18 mouse cellular contexts compared by ENCODE assay signal in the genomic region with DNA sequence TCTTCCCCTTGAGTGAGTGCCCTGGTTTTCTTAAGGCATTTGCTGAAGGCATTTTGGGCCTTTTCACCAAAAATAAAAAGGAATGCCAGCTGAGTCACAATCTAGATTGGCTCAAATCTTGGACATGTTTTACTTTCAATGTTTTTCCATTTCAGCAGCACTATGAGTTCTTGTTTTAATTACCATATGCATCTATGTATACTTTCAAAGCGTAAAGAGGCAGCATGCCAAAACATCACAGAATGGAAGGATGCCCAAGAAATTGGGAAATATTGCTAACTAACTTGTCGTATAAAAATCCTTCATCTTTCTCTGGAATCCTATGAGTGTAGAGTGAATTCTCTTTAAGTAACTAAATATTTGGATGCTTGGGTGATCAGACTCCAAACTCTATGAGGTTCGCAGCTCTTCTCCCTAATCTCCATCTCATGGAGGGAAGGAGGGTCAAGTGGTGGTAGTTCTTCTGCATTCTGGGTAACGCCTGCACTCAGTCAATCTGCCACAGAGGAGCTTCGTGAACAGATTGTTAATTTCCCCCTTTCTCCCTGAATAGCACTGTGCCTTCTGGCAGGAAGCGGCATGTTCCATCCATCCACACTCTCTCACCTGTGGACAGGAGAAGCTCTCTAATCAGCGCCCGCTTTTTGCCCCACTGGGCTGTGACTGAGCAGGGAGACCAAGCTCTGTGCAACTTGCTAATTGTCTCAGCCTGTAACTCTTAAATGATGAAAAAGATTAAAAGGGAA.
DNase-seq lines count a peak whose midpoint lies in the region; ATAC-seq and TF ChIP-seq lines count a peak whose summit lies in the region.
"Had no signal": no experiment of that assay in that cellular context is flagged by ENCODE, and none has a peak within 500 bp of the region (broad histone marks: within the 10 kb centered on the region; RNA-seq: fewer than 3 reads in every experiment).

No protein-coding gene starts in this region.

- no peaks in the 10 kb centered on the region for H3K9me3 ChIP-seq in forebrain, embryonic 15.5 days
- H3K9me3 ChIP-seq in forebrain, embryonic 10.5 days = no peaks in the 10 kb centered on the region
- H3K9me3 ChIP-seq: heart, embryonic 13.5 days; hindbrain, embryonic 10.5 days; liver, embryonic 12.5 days had no signal

- peak; percentile 68 for ATAC-seq in forebrain, embryonic 15.5 days (replicated peaks)
- ATAC-seq in inflammation-experienced regulatory T-cells, adult 6 months = no peak
- ATAC-seq: liver, embryonic 12.5 days; lung, postnatal 0 days had no signal

- no peak overlapping the region for H3K4me2 ChIP-seq in forebrain, embryonic 15.5 days (replicated peaks)
- H3K4me2 ChIP-seq: heart, embryonic 13.5 days; liver, embryonic 12.5 days had no signal

- no peaks in the 10 kb centered on the region for H3K36me3 ChIP-seq in forebrain, embryonic 15.5 days
- no peaks in the 10 kb centered on the region for H3K36me3 ChIP-seq in forebrain, embryonic 10.5 days (replicated peaks)
- H3K36me3 ChIP-seq: heart, embryonic 13.5 days; hindbrain, embryonic 10.5 days; liver, embryonic 12.5 days had no signal

- 55% methylated on average over 8 of the region's 8 CpGs for WGBS in forebrain, embryonic 15.5 days
- WGBS in forebrain, embryonic 10.5 days = 89% methylated on average over 8 of the region's 8 CpGs

- no peak for TF ChIP-seq CTCF in cortical plate, adult 2 months (IDR thresholded peaks at IDR 0.05; ENCODE audit: extremely low read depth, insufficient read depth, low read length)

- H3K9ac ChIP-seq in forebrain, embryonic 15.5 days (replicated peaks) = no peak overlapping the region
- H3K9ac ChIP-seq: heart, embryonic 13.5 days; liver, embryonic 12.5 days had no signal

- H3K4me3 ChIP-seq in forebrain, embryonic 15.5 days = no peak overlapping the region
- H3K4me3 ChIP-seq in forebrain, embryonic 10.5 days = no peak overlapping the region
- no peak overlapping the region for H3K4me3 ChIP-seq in cortical plate, adult 2 months (ENCODE audit: insufficient read depth, low read length)
- H3K4me3 ChIP-seq: heart, embryonic 13.5 days; hindbrain, embryonic 10.5 days; liver, embryonic 12.5 days; myocyte had no signal

- H3K4me1 ChIP-seq in forebrain, embryonic 15.5 days = peaks cover 16% of the 10 kb centered on the region
- H3K4me1 ChIP-seq in forebrain, embryonic 10.5 days = no peaks in the 10 kb centered on the region
- peaks cover 5% of the 10 kb centered on the region for H3K4me1 ChIP-seq in cortical plate, adult 2 months (ENCODE audit: control insufficient read depth, insufficient read depth, low read length)
- H3K4me1 ChIP-seq: heart, embryonic 13.5 days; hindbrain, embryonic 10.5 days; liver, embryonic 12.5 days had no signal

- H3K27ac ChIP-seq in forebrain, embryonic 15.5 days (replicated peaks) = 0 out of 2 replicates have a peak overlapping the region, but pooled peaks have one; percentile 2
- no peak overlapping the region for H3K27ac ChIP-seq in forebrain, embryonic 10.5 days
- peak overlapping the region; percentile 74; the same call in 1 of the 2 replicates for H3K27ac ChIP-seq in cortical plate, adult 2 months (ENCODE audit: insufficient read depth, low read length)
- H3K27ac ChIP-seq: heart, embryonic 13.5 days; hindbrain, embryonic 10.5 days; liver, embryonic 12.5 days had no signal

- H3K27me3 ChIP-seq in forebrain, embryonic 15.5 days = no peaks in the 10 kb centered on the region
- no peaks in the 10 kb centered on the region for H3K27me3 ChIP-seq in forebrain, embryonic 10.5 days (ENCODE audit: poor library complexity, severe bottlenecking)
- H3K27me3 ChIP-seq: heart, embryonic 13.5 days; liver, embryonic 12.5 days had no signal

- no peak for DNase-seq in forebrain, embryonic 10.5 days (ENCODE audit: extremely low spot score, low spot score)
- DNase-seq in right cerebral cortex, adult 2 months (ENCODE audit: low spot score in 2 of 2) = peak; percentile 50 to 58
- DNase-seq in right cerebral cortex, postnatal 4 days = no peak
- no peak for DNase-seq in layer of hippocampus, postnatal 36 days
- DNase-seq in retina, embryonic 14.5 days (ENCODE audit: low spot score) = no peak
- DNase-seq: adrenal gland, adult 2 months; gastrocnemius, postnatal 36 days; kidney, adult 11 months; kidney, postnatal 36 days; thymus, postnatal 14 days had no signal

- no peak for TF ChIP-seq POLR2A in cortical plate, adult 2 months (IDR thresholded peaks at IDR 0.05; ENCODE audit: extremely low read depth, insufficient read depth, low read length)

Comparison
In these comparisons a context has a peak if more than half of its experiments do, and no peak if none do; other contexts are left out.
1. DNase-seq: peak in right cerebral cortex, adult 2 months (2 of 2); none in forebrain, embryonic 10.5 days (single experiment), right cerebral cortex, postnatal 4 days (single experiment), layer of hippocampus, postnatal 36 days (0 of 2) and retina, embryonic 14.5 days (single experiment).